Mouse (Mus musculus) C2C12 (cell line): Measurements from ENCODE around the gene Cab39l.

Experiments
- CTCF ChIP-seq: IDR thresholded peaks from one replicate; pipeline ENCODE4 v1.5.1; 2011; ENCODE audit not compliant: control insufficient read depth, insufficient read depth, insufficient read length
- FOSL1 ChIP-seq: IDR thresholded peaks from one replicate; pipeline ENCODE4 v1.8.0; 2011; ENCODE audit warnings: mild to moderate bottlenecking, low read length; ENCODE audit not compliant: poor library complexity, insufficient read depth, severe bottlenecking
- MAX ChIP-seq: IDR thresholded peaks from one replicate; pipeline ENCODE4 v1.6.1; 2011; ENCODE audit warnings: mild to moderate bottlenecking, control low read depth
- MYOD1 ChIP-seq: IDR thresholded peaks from one replicate; pipeline ENCODE4 v1.6.1; 2011; ENCODE audit warnings: low read depth; ENCODE audit not compliant: control insufficient read depth, insufficient read length
- MYOG ChIP-seq: IDR thresholded peaks from one replicate; pipeline ENCODE4 v1.6.1; 2011; ENCODE audit not compliant: control insufficient read depth, insufficient read length; ENCODE audit errors: extremely low read depth
- USF1 ChIP-seq: IDR thresholded peaks from one replicate; pipeline ENCODE4 v1.6.1; 2011; ENCODE audit warnings: low read depth, mild to moderate bottlenecking, control low read depth, moderate library complexity

DNA sequence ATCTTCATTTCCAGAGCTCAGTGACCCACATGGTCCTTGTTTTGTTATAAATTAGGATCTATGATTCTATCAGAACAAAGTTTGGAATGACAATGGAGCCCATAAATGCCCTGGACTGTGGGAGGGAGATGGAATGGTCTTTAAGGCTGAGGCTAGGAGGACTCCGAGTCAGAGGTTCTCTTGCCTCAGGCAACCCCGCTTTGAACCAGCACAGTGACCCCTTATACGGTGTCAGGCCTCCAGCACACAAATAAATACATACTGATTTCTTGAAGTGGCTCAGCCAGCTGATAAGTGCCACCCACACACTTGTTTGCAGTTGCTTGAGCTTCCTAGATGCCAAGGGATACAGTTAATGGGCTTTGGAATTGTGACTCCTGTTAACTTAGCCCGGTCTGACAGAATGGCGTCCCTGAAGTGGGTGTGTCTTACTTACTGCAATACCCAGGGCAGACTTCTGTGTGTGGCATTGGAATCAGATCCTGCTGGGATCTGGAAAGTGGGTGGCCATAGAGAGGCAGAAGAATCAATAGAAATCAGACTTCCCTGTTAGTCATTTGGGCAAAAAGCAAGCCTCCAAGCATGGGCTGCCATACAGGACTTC is 192.6 kb downstream of the Cab39l start:
- TF ChIP-seq CTCF, result no peak
- no peak for TF ChIP-seq MAX
- no peak for TF ChIP-seq MYOD1
- no peak for TF ChIP-seq FOSL1
- no peak for TF ChIP-seq USF1
- TF ChIP-seq MYOG, result no peak
